Mouse (Mus musculus): ENCODE data around the gene Dnah14. TPM values are rescaled to one million over a fixed set of nuclear protein-coding genes. Genes with fewer than 3 reads are reported as not detected.

Dnah14 gene
- total and polyA plus RNA-seq, 3 experiments, result 0.03 to 0.98 (median 0.74) TPM

- Histone ChIP-seq H3K27me3 (replicated peaks) (no peaks in the 10 kb centered on the region), H3K36me3 (replicated peaks in 1 of 2; ENCODE audit: control insufficient read depth in 1 of 2, insufficient read depth in 1 of 2, low read length in 1 of 2) (no peaks in the 10 kb centered on the region), H3K9me3 (replicated peaks; ENCODE audit: low read length) (no peaks in the 10 kb centered on the region), H3K4me1 (ENCODE audit: control insufficient read depth in 1 of 2, insufficient read depth in 2 of 2) (peaks cover 0 to 11% of the 10 kb centered on the region in 2 experiments; a peak in 2 of 4 replicates), H3K4me3 (replicated peaks in 1 of 3; ENCODE audit: low read depth in 2 of 3, low read length in 2 of 3, poor library complexity in 1 of 3) (no peak overlapping the region), H3K4me2 (ENCODE audit: insufficient read depth, low read depth, poor library complexity, severe bottlenecking) (no peak overlapping the region; the same call in 1 of the 2 replicates), H3K27ac (ENCODE audit: insufficient read depth, low read depth) (no peak overlapping the region), H3K79me2 (replicated peaks; ENCODE audit: control insufficient read depth, extremely low read depth, insufficient read depth, poor library complexity, severe bottlenecking) (no peaks in the 10 kb centered on the region), H3K9ac (ENCODE audit: insufficient read depth, low read depth) (no peak overlapping the region)
- in situ Hi-C loops (cut with MboI; ENCODE audit: low pct_ligation_motif_present, low pct_unique_long_range_greater_than_20kb, low sequenced_read_pairs) (no loop called here), dilution Hi-C loops (cut with MboI; ENCODE audit: extremely low pct_ligation_motif_present, extremely low pct_unique_long_range_greater_than_20kb, low sequenced_read_pairs) (no loop called here)
- TF ChIP-seq UBTF (IDR thresholded peaks at IDR 0.05; ENCODE audit: low read depth, low read length), result no peak
- no peak for TF ChIP-seq TCF12 (IDR thresholded peaks at IDR 0.05; ENCODE audit: low read depth, low read length)
- no peak for DNase-seq (ENCODE audit: extremely low read depth)
Observed at GRCm38 (mm10) chr1:181559655-181560054, 16.7 kb upstream of the Dnah14 start.

DNA sequence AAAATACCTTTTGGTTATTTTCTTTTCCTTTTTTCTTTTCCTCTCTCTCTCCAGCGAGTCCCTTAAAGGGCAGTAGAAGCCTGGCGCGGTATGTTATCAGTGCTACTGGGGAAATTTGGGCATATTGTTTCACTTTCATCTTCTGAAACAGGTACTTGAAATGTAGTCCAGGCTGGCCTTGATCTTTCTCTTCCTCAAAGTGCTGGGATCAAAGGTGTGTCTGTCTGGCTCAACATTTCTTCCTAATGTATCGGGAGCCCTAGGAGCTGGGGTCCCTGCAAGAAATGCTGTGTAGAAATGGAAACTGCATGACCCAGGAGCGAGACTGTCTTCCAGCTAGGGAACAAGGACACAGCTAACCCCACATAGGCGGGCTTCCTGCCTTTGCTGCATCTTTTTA lies 16.0 kb upstream of the Dnah14 start:
- Histone ChIP-seq H3K4me1 (ENCODE audit: control insufficient read depth in 1 of 2, insufficient read depth in 2 of 2) (peaks cover 0 to 10% of the 10 kb centered on the region in 2 experiments; a peak in 2 of 4 replicates), H3K9ac (ENCODE audit: insufficient read depth, low read depth) (no peak overlapping the region), H3K4me3 (replicated peaks in 1 of 3; ENCODE audit: low read depth in 2 of 3, low read length in 2 of 3, poor library complexity in 1 of 3) (no peak overlapping the region), H3K79me2 (replicated peaks; ENCODE audit: control insufficient read depth, extremely low read depth, insufficient read depth, poor library complexity, severe bottlenecking) (no peaks in the 10 kb centered on the region), H3K36me3 (replicated peaks in 1 of 2; ENCODE audit: control insufficient read depth in 1 of 2, insufficient read depth in 1 of 2, low read length in 1 of 2) (no peaks in the 10 kb centered on the region), H3K4me2 (ENCODE audit: insufficient read depth, low read depth, poor library complexity, severe bottlenecking) (peak overlapping the region; percentile 92), H3K27me3 (replicated peaks) (no peaks in the 10 kb centered on the region), H3K27ac (ENCODE audit: insufficient read depth, low read depth) (no peak overlapping the region), H3K9me3 (replicated peaks; ENCODE audit: low read length) (no peaks in the 10 kb centered on the region)
- DNase-seq (ENCODE audit: extremely low read depth), result no peak
- TF ChIP-seq EP300 (IDR thresholded peaks at IDR 0.05; ENCODE audit: low read length) (no peak), CHD1 (IDR thresholded peaks at IDR 0.05; ENCODE audit: low read depth, low read length) (no peak), E2F4 (IDR thresholded peaks at IDR 0.05; ENCODE audit: insufficient replicate concordance, low read depth, low read length) (no peak), UBTF (IDR thresholded peaks at IDR 0.05; ENCODE audit: low read depth, low read length) (no peak), CTCF (conservative IDR thresholded peaks at IDR 0.05 in 1 of 2, IDR thresholded peaks at IDR 0.05 in 1 of 2; ENCODE audit: low read depth in 2 of 2, low read length in 2 of 2) (no peak), MXI1 (IDR thresholded peaks at IDR 0.05; ENCODE audit: low read depth, low read length) (no peak)
- dilution Hi-C loops (cut with MboI; ENCODE audit: extremely low pct_ligation_motif_present, extremely low pct_unique_long_range_greater_than_20kb, low sequenced_read_pairs), result no loop called here
- in situ Hi-C loops (cut with MboI; ENCODE audit: low pct_ligation_motif_present, low pct_unique_long_range_greater_than_20kb, low sequenced_read_pairs), result no loop called here

- no peak overlapping the region for H3K4me2 ChIP-seq (ENCODE audit: insufficient read depth, low read depth, poor library complexity, severe bottlenecking)
Observed at GRCm38 (mm10) chr1:181560896-181561767, 15.2 kb upstream of the Dnah14 start.

More at GRCm38 (mm10) chr1:181560896-181561767, 15.2 kb upstream of the Dnah14 start:
- DNase-seq (ENCODE audit: extremely low read depth), result no peak
- dilution Hi-C loops (cut with MboI; ENCODE audit: extremely low pct_ligation_motif_present, extremely low pct_unique_long_range_greater_than_20kb, low sequenced_read_pairs), result no loop called here
- Histone ChIP-seq H3K4me3 (replicated peaks in 1 of 3; ENCODE audit: low read depth in 2 of 3, low read length in 2 of 3, poor library complexity in 1 of 3) (no peak overlapping the region), H3K79me2 (replicated peaks; ENCODE audit: control insufficient read depth, extremely low read depth, insufficient read depth, poor library complexity, severe bottlenecking) (no peaks in the 10 kb centered on the region), H3K9me3 (replicated peaks; ENCODE audit: low read length) (no peaks in the 10 kb centered on the region), H3K4me1 (ENCODE audit: control insufficient read depth in 1 of 2, insufficient read depth in 2 of 2) (peaks cover 0 to 8% of the 10 kb centered on the region in 2 experiments; a peak in 2 of 4 replicates), H3K27me3 (replicated peaks) (no peaks in the 10 kb centered on the region), H3K9ac (ENCODE audit: insufficient read depth, low read depth) (no peak overlapping the region), H3K27ac (ENCODE audit: insufficient read depth, low read depth) (no peak overlapping the region), H3K36me3 (replicated peaks in 1 of 2; ENCODE audit: control insufficient read depth in 1 of 2, insufficient read depth in 1 of 2, low read length in 1 of 2) (no peaks in the 10 kb centered on the region)
- in situ Hi-C loops (cut with MboI; ENCODE audit: low pct_ligation_motif_present, low pct_unique_long_range_greater_than_20kb, low sequenced_read_pairs), result no loop called here
- TF ChIP-seq IRF4 (IDR thresholded peaks at IDR 0.05; ENCODE audit: low read depth, low read length), result no peak

All from CH12.LX (cell line).